Mouse (Mus musculus): ENCODE results near the gene Tmem59l. TPM values are rescaled to one million over a fixed set of nuclear protein-coding genes. Genes with fewer than 3 reads are reported as not detected.
A peak's percentile ranks its signal among the peaks of the same experiment; 100 is the strongest.

Tmem59l gene
- total and polyA plus RNA-seq, 2 experiments from 2014 or later: not detected

- Histone ChIP-seq H3K27me3 (ENCODE audit: control insufficient read depth, insufficient read depth, low read length) (peaks cover 16% of the 10 kb centered on the region), H3K36me3 (replicated peaks; ENCODE audit: control insufficient read depth, insufficient read depth, low read length) (peaks cover 17% of the 10 kb centered on the region), H3K4me3 (ENCODE audit: low read depth, low read length) (peak within 1 kb of the TSS; percentile 87), H3K4me2 (ENCODE audit: low read depth, low read length) (peak within 1 kb of the TSS; percentile 76), H3K4me1 (ENCODE audit: control insufficient read depth, insufficient read depth) (peaks cover 34% of the 10 kb centered on the region), H3K9me3 (replicated peaks; ENCODE audit: control insufficient read depth, low read length) (no peaks in the 10 kb centered on the region), H3K9ac (replicated peaks; ENCODE audit: low read depth, low read length) (peak within 1 kb of the TSS; percentile 81), H3K27ac (ENCODE audit: low read depth) (peak within 1 kb of the TSS; percentile 89)
- TF ChIP-seq EP300 (IDR thresholded peaks at IDR 0.05; ENCODE audit: low read depth): peak; percentile 43; the same call in 1 of the 2 replicates
- peak; percentile 83 for TF ChIP-seq CTCF (IDR thresholded peaks at IDR 0.05; ENCODE audit: low read depth)
- WGBS: 3% methylated on average over 38 of the region's 40 CpGs
- ATAC-seq (ENCODE audit: insufficient read depth, low read depth) (peak; percentile 84), DNase-seq (ENCODE audit: low spot score) (peak; percentile 88)
These were observed 19.3 kb upstream of the Tmem59l start, which contains the start of gene Rex1bd for GRCm38 (mm10) chr8:70506328-70507026. Gene Rex1bd, minus strand, starts transcription at chr8:70506752.

GRCm38 (mm10) chr8:70505698-70506327 is 18.7 kb upstream of the Tmem59l start:
- Histone ChIP-seq H3K4me1 (ENCODE audit: control insufficient read depth, insufficient read depth) (peaks cover 30% of the 10 kb centered on the region), H3K36me3 (replicated peaks; ENCODE audit: control insufficient read depth, insufficient read depth, low read length) (peaks cover 17% of the 10 kb centered on the region), H3K27me3 (ENCODE audit: control insufficient read depth, insufficient read depth, low read length) (peaks cover 22% of the 10 kb centered on the region), H3K4me3 (ENCODE audit: low read depth, low read length) (peak overlapping the region; percentile 87), H3K9me3 (replicated peaks; ENCODE audit: control insufficient read depth, low read length) (no peaks in the 10 kb centered on the region), H3K4me2 (ENCODE audit: low read depth, low read length) (peak overlapping the region; percentile 76), H3K27ac (ENCODE audit: low read depth) (peak overlapping the region; percentile 89; the same call in 1 of the 2 replicates), H3K9ac (replicated peaks; ENCODE audit: low read depth, low read length) (peak overlapping the region; percentile 81)
- ATAC-seq (ENCODE audit: insufficient read depth, low read depth) (peak; percentile 1; the same call in 1 of the 2 replicates), DNase-seq (ENCODE audit: low spot score) (no peak)
- 37% methylated on average over 32 of the region's 32 CpGs for WGBS
- TF ChIP-seq CTCF (IDR thresholded peaks at IDR 0.05; ENCODE audit: low read depth) (no peak), EP300 (IDR thresholded peaks at IDR 0.05; ENCODE audit: low read depth) (no peak)

GRCm38 (mm10) chr8:70504851-70505250 is 17.7 kb upstream of the Tmem59l start:
- TF ChIP-seq CTCF (IDR thresholded peaks at IDR 0.05; ENCODE audit: low read depth) (peak; percentile 85), EP300 (IDR thresholded peaks at IDR 0.05; ENCODE audit: low read depth) (no peak)
- H3K4me2 ChIP-seq (ENCODE audit: low read depth, low read length): no peak overlapping the region
- no peak overlapping the region for H3K27ac ChIP-seq (ENCODE audit: low read depth)
- no peak overlapping the region for H3K9ac ChIP-seq (replicated peaks; ENCODE audit: low read depth, low read length)
- H3K36me3 ChIP-seq (replicated peaks; ENCODE audit: control insufficient read depth, insufficient read depth, low read length): peaks cover 17% of the 10 kb centered on the region
- WGBS: 79% methylated on average over 3 of the region's 3 CpGs
- H3K9me3 ChIP-seq (replicated peaks; ENCODE audit: control insufficient read depth, low read length): no peaks in the 10 kb centered on the region
- no peak for ATAC-seq (ENCODE audit: insufficient read depth, low read depth)
- peaks cover 30% of the 10 kb centered on the region for H3K4me1 ChIP-seq (ENCODE audit: control insufficient read depth, insufficient read depth)
- peaks cover 32% of the 10 kb centered on the region for H3K27me3 ChIP-seq (ENCODE audit: control insufficient read depth, insufficient read depth, low read length)
- H3K4me3 ChIP-seq (ENCODE audit: low read depth, low read length): no peak overlapping the region
- peak; percentile 43 for DNase-seq (ENCODE audit: low spot score)

- H3K27ac ChIP-seq (ENCODE audit: low read depth): no peak overlapping the region
- H3K9ac ChIP-seq (replicated peaks; ENCODE audit: low read depth, low read length): no peak overlapping the region
- H3K9me3 ChIP-seq (replicated peaks; ENCODE audit: control insufficient read depth, low read length): no peaks in the 10 kb centered on the region
- H3K4me1 ChIP-seq (ENCODE audit: control insufficient read depth, insufficient read depth): peaks cover 28% of the 10 kb centered on the region
- no peak for ATAC-seq (ENCODE audit: insufficient read depth, low read depth)
- H3K27me3 ChIP-seq (ENCODE audit: control insufficient read depth, insufficient read depth, low read length): peaks cover 37% of the 10 kb centered on the region
- DNase-seq (ENCODE audit: low spot score): no peak
- peaks cover 17% of the 10 kb centered on the region for H3K36me3 ChIP-seq (replicated peaks; ENCODE audit: control insufficient read depth, insufficient read depth, low read length)
- TF ChIP-seq CTCF (IDR thresholded peaks at IDR 0.05; ENCODE audit: low read depth): no peak
- TF ChIP-seq EP300 (IDR thresholded peaks at IDR 0.05; ENCODE audit: low read depth): no peak
- no peak overlapping the region for H3K4me3 ChIP-seq (ENCODE audit: low read depth, low read length)
- WGBS: 43% methylated on average over 16 of the region's 16 CpGs
- H3K4me2 ChIP-seq (ENCODE audit: low read depth, low read length): no peak overlapping the region
These were observed 17.1 kb upstream of the Tmem59l start for GRCm38 (mm10) chr8:70504291-70504716.

- H3K27me3 ChIP-seq (ENCODE audit: control insufficient read depth, insufficient read depth, low read length): peaks cover 48% of the 10 kb centered on the region
- H3K4me3 ChIP-seq (ENCODE audit: low read depth, low read length): no peak overlapping the region
- DNase-seq (ENCODE audit: low spot score) (peak; percentile 72), ATAC-seq (ENCODE audit: insufficient read depth, low read depth) (peak; percentile 9; the same call in 1 of the 2 replicates)
- H3K9ac ChIP-seq (replicated peaks; ENCODE audit: low read depth, low read length): no peak overlapping the region
- H3K4me1 ChIP-seq (ENCODE audit: control insufficient read depth, insufficient read depth): peaks cover 20% of the 10 kb centered on the region
- WGBS: 16% methylated on average over 46 of the region's 46 CpGs
- H3K36me3 ChIP-seq (replicated peaks; ENCODE audit: control insufficient read depth, insufficient read depth, low read length): peaks cover 10% of the 10 kb centered on the region
- H3K27ac ChIP-seq (ENCODE audit: low read depth): no peak overlapping the region
- peak; percentile 81 for TF ChIP-seq CTCF (IDR thresholded peaks at IDR 0.05; ENCODE audit: low read depth)
- no peak for TF ChIP-seq EP300 (IDR thresholded peaks at IDR 0.05; ENCODE audit: low read depth)
- no peak overlapping the region; the same call in 1 of the 2 replicates for H3K4me2 ChIP-seq (ENCODE audit: low read depth, low read length)
- no peaks in the 10 kb centered on the region for H3K9me3 ChIP-seq (replicated peaks; ENCODE audit: control insufficient read depth, low read length)
These were observed 16.0 kb upstream of the Tmem59l start for GRCm38 (mm10) chr8:70503062-70503750.
